Mouse (Mus musculus) heart, adult 11 months (tissue): ENCODE results near the gene Plb1.

Experiments
- DNase-seq: peaks from one replicate; pipeline ENCODE4 v3.0.0; 2022

Gene Plb1

DNA sequence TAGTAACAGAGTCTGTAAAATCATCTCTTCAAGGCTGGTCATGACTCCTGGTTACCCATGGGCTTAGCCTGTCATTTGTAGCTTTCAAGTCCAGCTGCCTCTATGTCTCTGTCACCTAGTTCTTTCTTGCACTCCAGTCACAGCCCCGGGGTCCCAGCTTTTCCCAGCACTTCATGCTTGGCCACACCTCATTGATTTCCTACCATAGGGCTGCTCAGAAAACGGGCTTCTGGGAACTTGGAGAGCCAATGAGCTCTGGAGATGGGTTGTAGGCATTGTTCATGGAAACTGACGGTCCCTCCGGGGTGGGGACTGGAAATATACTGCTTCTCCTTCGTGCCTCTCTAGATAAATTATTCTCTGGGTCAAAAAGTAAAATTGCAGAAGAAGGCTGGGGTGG lies 28.2 kb downstream of the Plb1 start:
- DNase-seq = peak; percentile 62

DNA sequence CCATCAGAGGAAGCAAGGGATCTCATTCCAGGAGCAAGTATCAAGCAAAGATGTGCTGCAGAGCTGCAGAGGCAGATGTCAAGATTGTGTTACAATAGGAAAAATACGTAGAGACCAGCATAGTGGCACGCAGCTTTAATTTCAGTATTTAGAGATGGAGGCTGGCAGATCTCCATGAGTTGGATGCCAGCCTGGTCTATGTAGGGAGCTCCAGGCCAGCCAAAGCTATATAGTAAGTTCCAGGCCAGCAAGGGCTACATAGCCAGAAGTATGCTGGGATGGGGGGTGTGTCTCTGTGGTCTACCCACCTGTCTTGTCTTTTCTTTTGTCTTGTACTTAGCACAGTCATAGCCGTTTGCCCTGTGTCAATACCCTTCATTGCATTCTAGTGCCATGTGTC lies 28.7 kb downstream of the Plb1 start:
- DNase-seq = peak; percentile 49

DNA sequence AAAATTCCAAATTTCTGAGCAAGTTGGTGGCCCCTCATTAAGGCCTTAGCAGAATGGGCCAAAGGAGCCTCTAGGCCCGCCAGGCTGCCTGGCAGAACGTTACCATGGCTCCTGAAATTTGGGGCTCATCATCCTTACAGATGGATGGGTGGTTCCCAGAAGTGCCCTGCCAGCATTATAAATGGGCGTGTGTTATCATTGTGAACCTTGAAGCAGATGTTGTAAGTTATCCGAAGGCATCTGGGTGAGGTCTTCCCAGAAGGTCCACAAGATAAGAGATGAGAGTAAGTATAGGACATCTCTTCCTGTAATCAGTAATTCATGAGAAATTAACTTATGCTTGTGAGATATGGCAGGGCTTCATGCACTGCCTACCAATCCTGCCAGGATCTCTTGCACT lies 30.0 kb downstream of the Plb1 start:
- peak; percentile 62 for DNase-seq

DNA sequence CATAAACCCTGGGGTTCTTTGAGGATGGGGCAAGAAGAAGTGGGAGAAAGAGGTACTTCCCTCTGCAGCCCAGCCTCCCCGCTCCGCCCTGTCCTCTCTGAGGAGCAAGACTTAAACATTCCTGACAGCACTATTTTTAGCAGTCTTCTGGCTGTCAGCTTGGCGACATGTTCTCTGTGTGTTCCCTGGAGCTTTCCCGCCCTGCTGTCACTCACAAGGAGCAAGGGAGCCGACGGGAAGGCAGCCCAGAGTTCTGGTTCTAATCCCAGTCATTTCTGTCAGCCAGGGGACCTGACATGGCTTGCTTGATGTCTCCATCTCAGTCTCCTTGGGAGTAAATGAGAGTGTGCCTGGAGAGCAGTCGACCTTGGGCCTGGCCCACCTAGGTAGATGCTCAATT lies 40.0 kb downstream of the Plb1 start:
- DNase-seq = peak; percentile 96

DNA sequence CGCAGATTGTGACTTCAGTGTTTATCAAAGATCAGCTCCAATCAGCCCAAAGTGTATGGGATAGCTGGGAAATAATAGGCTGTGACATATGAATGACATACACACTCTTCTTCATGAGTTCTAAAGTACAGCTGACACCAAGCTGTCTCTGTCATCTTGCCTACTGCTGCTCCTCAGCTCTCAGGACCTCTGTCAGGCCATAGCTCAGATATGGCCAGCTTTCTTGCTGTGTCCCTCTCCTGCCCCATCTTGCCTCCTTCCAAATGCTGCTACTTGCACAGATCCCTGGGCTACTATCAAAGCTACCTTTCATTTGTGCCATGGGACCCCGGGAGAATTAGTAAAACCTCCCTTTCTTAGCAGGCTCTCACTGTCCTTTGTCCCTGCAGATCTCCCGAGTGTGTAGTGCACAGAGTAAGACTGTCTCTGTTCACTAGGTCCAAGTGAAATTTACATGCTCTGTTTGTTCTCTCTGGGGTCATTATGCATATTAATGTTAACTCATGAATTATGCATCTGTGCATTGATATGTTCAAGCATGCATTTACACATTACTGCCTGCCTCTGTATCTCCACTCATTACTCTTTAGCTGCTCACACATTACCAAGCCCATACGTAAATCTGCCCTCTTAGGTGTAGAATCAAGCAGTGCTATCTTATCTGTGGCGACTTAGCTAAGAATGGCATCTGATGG lies 45.6 kb downstream of the Plb1 start:
- no peak for DNase-seq

DNA sequence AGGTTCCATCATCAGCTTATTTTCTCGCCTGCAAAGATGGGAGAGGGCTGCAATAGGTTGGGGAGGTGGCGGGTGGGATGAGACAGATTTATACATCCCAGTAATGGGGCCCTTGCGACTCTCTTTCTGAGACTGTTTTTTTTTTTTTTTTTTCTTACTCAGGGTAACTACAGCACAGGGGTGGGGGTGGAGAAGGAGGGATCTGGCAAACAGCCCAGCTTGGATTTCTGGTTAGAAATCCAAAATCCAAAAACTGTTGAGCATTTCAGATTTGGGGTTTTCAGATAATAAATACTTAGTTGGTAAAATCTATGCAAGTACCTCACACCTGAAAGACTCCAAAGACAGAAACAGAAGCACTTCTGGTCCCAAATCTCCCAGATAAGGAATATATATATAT lies 47.6 kb downstream of the Plb1 start:
- DNase-seq = no peak

DNA sequence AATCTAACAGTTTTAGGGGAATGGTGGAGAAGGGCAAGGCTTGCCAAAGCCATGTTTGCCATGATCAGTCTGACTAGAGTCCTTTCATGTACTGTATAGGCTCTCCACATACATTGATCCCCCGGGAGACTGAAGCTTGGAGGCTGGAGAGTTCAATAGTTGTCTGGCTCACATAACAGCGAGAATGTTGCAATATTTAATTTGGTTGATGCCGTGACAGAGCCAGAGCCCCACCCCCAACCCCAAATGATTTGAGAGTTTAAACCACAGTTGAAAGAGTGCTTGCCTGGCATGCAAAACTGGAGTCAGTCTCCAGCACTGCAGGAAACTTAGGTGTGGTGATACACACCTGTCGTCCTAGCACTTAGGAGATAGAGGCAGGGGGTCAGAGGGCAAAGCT lies 49.8 kb downstream of the Plb1 start:
- DNase-seq = peak; percentile 45

DNA sequence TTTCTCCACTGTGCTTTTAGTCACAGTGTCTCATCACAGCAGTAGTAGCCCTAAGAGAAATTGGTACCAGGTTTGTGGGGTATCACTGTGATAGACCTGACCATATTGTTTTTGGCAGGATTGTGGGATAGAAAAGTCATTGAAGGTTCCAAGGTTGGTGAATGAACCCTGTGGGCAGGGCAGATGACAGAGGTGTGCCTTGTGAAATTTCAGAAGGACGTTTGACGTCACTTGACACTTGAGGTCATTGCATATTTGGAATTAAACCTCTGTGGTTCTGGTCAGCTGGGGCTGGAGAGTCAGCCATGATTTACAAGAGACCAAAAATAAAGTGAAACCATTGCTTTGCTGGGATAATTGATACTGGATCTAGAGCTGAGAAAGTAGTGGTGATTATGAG lies 50.9 kb downstream of the Plb1 start:
- no peak for DNase-seq

DNA sequence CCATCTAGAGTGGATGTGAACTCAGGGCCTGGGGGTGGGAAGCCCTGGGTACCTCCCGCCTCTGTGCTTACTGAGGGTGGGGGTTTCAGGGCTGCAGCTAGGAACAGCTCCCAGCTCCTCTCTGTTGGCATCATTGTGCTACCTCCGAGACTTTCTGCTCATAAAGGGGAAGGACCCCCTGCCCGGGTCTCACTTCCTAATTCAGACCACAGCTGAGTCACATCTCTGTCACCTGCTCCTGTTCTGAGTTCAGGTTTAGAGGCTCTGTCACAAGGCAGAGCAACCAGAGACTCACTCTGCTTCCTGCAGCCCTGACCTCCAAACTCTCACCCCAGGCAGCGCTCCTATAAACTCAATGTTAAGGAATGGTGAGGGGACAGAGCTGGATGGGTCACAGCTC lies 53.8 kb downstream of the Plb1 start:
- no peak for DNase-seq

DNA sequence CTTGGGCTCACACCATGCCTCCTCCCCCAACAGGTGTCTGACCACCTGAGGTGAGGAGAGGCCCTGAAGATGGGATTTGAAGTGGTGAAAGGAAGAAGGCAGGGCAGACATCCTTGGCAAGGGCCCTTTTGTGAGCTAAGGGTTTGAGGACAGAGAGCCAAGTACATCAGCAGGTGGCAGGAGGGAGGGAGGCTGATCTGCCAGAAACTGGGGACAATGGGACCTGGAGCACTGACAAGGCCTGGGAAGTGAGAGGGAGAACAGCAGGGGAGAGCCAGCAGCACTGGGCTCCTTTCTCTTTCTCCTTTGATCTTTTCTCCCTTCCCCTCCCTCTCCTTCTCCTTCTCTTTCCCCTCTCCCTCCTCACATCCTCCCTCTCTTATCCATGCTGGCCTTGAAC lies 55.5 kb downstream of the Plb1 start:
- peak; percentile 77 for DNase-seq

DNA sequence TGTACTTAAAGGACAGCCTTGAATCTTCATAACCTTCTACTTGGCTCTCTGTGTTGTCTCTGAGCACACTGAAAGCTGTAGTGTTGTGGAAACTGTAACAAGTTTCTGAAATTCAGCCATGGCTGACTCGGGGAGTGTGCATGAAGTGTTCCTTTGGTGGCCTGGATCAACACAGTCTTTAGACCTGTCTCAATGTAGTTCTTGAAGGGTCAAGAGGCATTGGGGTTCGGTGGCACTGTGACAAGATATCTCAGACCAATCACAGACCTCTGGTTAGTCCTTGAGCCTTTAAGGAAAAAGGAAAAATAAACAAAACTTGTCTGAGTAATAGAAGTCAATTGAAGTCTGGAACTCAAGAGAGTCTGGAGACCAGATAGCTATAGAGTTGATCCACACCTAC lies 58.8 kb downstream of the Plb1 start:
- peak; percentile 25 for DNase-seq

DNA sequence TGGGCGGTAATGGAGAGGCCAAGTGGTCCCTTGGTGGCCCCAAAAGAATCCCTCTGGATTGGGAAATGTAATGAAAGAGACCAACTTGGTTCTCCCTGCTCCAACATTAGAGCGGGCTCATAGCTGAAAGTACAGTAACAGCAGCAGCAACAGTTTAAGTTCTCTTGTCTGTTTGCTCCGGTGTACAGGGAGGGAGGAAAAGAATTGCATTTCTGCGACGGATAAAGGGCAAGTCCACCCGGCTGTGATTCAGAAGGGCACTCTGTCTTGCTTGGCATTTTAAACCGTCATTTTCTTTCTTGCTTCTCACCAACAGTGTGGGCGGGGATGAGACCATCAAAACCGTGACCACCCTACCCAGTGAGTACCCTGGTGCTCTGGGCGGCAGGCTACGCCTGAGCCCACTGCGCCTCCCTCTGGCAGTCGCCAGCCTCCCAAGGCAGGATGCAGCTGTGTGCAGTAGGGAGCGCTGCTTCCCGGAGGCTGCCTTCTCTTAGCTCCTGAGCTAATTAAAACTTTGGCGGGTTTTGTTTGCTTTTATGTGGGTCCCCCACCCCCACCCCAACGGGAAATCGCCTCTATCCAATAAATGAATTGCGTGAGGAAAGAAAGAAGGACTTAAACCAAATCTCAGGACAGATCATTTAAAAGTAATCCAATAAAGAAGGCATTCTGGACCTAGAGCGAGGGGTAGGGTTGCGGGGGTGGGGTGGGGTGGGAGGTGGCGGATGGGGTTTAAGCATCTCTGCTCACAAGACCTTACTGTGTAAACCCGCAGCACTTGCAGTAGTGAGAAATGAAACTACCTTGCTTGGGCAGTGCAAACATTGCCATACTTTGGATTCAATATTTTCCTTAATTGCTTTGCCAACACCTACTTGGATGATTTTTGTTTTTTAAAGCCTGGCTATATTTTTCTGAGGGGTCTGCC lies 70.7 kb downstream of the Plb1 start:
- DNase-seq = no peak

DNA sequence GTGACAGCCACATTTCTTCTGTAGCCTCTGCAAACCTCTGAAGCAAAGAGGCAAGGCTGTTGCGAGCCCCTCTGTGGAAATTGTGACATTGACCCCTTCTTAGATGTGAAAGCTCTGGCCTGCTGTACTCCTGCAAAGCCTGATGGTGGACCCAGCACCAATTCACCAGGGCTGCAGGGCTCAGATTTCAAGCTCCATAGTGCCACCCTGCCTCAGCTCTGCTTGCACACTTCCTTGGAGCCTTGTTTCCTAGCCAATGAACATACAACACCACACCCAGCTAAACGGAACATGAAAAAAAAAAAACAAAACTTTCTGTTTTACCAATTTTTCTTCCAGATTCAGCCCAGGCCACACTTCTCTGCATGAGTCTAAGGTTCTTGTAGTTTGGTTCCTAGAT lies 74.6 kb downstream of the Plb1 start:
- no peak for DNase-seq

DNA sequence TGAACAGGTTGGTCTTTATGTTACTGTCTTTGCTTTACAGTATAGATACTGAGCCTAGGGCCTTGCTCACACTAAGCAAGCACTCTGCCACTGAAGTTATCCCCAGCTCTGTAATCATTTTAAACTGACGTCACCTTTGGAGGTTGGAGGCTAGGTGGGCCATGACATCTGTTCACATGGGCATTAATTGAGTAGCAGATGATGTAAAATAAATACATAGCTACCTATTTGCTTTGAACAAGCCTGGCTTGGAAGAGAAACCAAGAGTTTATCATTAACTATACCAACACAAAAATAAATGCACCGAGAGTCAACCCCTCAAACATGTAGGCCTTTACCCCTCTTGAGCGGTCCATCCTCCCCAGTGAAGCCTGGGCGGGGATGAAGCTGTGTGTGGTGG lies 76.1 kb downstream of the Plb1 start:
- no peak for DNase-seq

DNA sequence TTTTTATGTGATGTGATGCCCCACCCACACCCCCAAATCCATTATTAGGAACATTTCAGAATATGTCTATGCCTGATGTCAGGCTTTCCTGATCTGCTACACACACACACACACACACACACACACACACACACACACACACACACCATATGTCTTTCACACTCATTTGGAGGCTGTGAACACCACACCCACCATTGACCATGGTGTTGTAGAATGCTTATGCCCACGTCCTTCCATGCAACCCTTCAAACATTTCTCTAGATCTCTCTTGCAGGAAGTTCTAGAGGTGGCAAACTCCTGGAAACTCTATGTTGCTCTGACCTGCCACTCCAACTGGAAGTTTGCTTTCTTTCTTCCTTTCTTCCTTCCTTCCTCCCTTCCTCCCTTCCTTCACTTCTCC lies 77.2 kb downstream of the Plb1 start:
- no peak for DNase-seq

DNA sequence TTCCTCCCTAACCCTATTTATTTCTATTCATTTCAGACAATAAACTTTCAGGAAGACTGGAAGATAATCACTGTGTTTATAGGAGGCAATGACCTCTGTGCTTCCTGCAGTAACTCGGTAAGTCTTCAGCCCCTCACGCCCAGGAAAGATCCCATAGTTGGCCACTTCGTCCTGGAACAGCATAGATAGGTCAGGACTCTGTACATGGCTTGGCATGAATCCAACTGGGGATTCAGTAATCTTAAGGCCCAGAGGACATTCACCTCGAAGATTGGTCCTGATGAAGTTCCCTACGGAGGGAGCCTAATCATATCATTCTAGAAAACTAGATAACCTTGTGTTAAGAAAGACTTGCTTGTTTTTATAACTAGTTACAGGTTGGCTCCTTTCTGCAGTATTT lies 78.3 kb downstream of the Plb1 start:
- DNase-seq = no peak

DNA sequence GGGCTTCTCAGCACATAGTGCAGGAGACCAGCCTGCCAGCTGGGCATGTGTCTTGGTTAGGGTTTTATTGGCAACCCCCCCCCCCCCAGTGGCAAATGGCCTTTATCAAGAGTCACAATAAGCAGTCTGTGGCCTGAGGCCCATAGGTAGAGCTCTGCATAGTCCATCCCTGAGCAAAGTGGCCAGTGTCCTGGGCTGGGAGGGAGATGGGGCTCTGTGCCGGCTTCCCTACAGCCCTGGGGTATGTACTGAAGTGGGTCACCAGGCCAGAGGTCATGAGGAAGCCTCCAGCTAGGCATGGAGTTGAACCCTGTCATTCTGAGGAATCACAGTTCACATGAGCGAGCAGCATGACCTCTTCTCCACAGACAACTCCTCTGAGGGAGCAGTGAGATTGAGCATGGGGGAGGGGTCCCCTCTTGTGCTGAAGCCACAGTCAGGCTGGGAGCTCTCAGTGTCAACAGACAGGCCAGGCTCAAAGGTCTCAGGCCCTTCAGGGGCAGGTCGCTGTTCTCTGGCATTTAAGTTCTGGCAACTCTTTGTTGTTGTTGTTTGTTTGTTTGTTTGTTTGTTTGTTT lies 79.2 kb downstream of the Plb1 start:
- no peak for DNase-seq

DNA sequence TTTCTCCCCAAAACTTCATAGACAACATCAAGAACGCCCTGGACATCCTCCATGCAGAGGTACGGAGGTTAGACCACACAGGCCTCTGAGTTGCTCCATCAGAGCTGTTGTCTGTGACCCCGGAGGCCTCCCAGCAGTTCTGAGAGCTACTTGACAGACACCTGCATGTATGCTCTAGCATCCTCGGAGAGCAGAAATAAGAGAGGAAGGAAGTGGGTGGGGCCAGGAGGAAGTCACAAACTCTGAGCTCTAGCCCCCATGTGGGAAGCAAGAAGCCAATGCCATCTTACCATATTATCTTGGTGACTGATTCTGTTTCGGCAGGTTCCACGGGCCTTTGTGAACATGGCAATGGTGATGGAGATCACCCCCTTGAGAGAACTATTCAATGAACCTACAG lies 81.2 kb downstream of the Plb1 start:
- no peak for DNase-seq

DNA sequence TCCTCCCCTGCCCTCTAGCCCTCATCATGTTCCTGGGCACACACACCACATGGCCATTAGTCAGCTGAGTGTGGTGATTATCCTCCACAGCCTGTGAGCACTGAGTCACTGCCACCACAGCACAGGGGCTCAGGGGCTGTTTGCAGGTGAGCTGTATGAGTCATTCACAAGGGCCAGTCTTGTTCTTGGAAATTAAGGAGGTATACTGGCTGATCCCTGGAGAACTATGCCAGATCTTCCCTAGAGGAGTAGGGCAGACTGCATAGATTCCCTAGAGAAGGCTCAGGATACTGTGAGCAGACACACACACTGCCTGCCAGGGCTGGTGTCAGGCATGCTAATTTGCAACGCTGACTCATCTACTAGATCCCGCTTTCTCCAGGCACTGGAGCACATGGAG lies 82.2 kb downstream of the Plb1 start:
- DNase-seq = no peak

DNA sequence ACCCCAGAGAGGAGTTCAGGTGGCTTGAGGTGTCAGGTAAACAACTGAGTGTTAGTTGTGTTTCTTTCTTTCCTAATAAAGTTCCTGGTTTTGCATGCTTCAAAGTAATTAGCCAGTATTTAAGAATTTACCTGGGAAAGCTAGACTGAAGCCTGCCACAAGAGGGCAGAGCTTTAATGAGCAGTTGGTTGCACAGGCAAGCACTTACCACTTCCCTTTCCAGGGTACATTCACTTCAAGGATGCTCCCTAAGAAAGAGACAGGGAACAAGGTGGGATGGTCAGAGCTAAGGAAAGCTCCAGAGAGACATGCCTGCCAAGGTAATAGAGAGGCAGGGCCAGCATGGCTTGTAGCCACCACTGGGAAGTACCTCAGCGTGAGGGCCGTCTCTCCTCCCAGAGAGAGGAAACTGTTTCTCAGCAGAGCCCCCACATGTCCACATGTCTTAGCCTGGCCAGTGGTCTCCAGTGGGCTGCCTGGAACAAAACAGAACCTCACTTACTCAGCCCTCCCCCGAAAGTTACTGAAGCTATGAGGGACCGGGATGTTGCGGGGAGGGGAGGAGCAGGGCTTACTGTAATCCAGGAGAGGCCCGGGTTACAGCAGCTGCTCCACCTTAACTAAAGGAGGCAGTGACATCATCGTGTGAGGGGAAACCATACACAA lies 89.8 kb downstream of the Plb1 start:
- peak; percentile 90 for DNase-seq

DNA sequence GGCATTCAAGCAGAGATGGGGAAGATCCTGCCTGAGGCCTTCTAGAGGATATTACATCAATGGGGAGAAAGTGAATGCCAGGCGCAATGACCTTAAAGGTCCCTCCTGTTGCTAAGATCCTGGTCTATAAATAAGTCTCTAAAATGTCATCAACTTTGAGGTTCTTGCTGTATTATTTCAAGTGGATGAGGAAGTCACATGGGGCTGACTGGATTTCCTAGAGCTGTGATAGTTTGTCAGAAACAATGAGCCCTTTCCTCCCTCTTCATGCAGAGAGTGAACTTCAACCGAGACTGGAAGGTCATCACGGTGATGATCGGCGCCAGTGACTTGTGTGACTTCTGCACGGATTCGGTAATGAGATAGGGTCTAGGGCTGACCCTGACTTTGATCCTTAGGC lies 95.6 kb downstream of the Plb1 start:
- no peak for DNase-seq

DNA sequence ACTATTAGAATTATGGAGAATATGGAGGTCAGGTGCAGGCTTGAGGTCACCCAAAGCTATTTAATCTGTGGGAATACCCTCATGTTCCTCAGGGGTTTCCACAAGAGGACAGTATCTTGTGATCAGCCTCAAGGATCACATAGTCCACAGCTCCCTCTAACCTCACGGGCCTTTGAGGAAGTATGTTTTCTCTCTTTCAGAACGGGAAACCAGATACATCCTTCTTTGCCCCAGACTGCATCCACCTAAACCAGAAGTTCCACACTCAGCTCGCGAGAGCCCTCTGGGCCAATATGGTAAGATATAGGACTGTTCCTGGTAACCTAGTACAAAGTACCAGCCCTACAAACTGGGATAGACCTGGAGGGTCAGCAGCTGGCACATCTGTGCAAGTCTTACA lies 100.1 kb downstream of the Plb1 start:
- DNase-seq = no peak

DNA sequence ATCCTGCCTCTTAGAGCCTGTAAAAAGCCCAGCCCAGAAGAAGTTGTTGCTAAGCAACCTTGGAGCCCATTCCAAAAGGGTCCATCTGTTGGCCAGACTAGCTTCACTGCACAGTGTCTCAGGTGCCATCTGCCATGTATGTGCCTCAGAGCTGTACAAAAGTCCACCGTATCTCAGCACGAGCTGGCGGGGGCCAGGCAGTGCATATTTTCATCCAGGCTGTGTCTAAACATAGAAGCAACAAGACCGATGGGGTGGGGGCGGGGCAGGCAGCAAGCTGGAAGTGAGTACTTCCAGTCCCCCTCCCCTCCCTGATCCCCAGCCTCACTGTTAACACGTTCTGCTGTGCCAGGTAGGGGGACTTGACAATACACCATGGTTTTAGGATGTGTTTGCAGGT lies 102.7 kb downstream of the Plb1 start:
- DNase-seq = peak; percentile 98

DNA sequence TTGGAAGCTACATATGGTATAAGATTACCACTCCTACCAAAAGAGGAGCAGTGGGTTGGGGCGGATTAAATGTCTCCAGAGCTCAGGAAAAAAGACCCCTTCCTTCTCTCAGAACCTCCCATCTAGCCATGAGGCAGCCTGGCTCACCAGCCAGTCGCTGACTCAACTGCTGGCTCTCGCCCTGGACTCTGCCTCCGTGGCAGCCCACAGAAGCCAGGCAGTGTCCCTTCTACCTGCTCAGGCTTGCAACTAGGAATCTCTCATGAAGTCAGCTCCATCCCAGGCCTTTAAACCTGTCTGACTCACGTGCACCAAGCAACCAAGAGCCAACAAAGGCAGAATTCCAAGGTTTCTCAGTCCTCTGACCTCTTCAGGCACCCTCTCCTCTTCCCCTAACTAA lies 103.6 kb downstream of the Plb1 start:
- DNase-seq = no peak
